Mouse (Mus musculus): ENCODE measurements at regions not wholly inside any gene's neighbourhood (a gene's known extent, or its start where the extent isn't known, plus 50 kb on each side); places are given as distances from the start of the nearest gene placed in this dataset.

GRCm38 (mm10) chr5:47745177-47745576, 237.8 kb upstream of the Slit2 start:
- no peak for ATAC-seq

GRCm38 (mm10) chr5:47751907-47752306, 231.0 kb upstream of the Slit2 start:
- H3K27me3 ChIP-seq (ENCODE audit: insufficient read depth, low read length), result no peaks in the 10 kb centered on the region
- H3K36me3 ChIP-seq (ENCODE audit: insufficient read depth, low read length), result no peaks in the 10 kb centered on the region
- no peak overlapping the region for H3K4me2 ChIP-seq (ENCODE audit: low read depth, low read length)
- H3K9ac ChIP-seq (replicated peaks; ENCODE audit: low read length), result no peak overlapping the region
- H3K4me1 ChIP-seq (ENCODE audit: insufficient read depth, low read length), result no peaks in the 10 kb centered on the region
- DNase-seq (ENCODE audit: low spot score) (no peak), ATAC-seq (no peak)
- H3K4me3 ChIP-seq (ENCODE audit: low read length), result no peak overlapping the region
- TF ChIP-seq CTCF (IDR thresholded peaks at IDR 0.05; ENCODE audit: low read depth), result no peak
- H3K27ac ChIP-seq, result no peak overlapping the region
- no peaks in the 10 kb centered on the region for H3K9me3 ChIP-seq (ENCODE audit: low read length)
- 85% methylated on average over 2 of the region's 2 CpGs for WGBS

More at GRCm38 (mm10) chr5:47745177-47745576, 237.8 kb upstream of the Slit2 start:
- H3K4me2 ChIP-seq (ENCODE audit: low read depth, low read length), result no peak overlapping the region
- no peak overlapping the region for H3K4me3 ChIP-seq (ENCODE audit: low read length)
- no peak overlapping the region for H3K27ac ChIP-seq
- no peaks in the 10 kb centered on the region for H3K4me1 ChIP-seq (ENCODE audit: insufficient read depth, low read length)
- no peak for TF ChIP-seq CTCF (IDR thresholded peaks at IDR 0.05; ENCODE audit: low read depth)
- H3K27me3 ChIP-seq (ENCODE audit: insufficient read depth, low read length), result no peaks in the 10 kb centered on the region
- H3K9ac ChIP-seq (replicated peaks; ENCODE audit: low read length), result no peak overlapping the region
- DNase-seq (ENCODE audit: low spot score), result no peak
- no peaks in the 10 kb centered on the region for H3K9me3 ChIP-seq (ENCODE audit: low read length)
- no peaks in the 10 kb centered on the region for H3K36me3 ChIP-seq (ENCODE audit: insufficient read depth, low read length)
- WGBS, result 85% methylated on average over 2 of the region's 2 CpGs

GRCm38 (mm10) chr5:47772642-47773353, 210.1 kb upstream of the Slit2 start:
- H3K27ac ChIP-seq, result no peak overlapping the region
- no peak overlapping the region for H3K9ac ChIP-seq (replicated peaks; ENCODE audit: low read length)
- H3K36me3 ChIP-seq (ENCODE audit: insufficient read depth, low read length), result no peaks in the 10 kb centered on the region
- H3K4me1 ChIP-seq (ENCODE audit: insufficient read depth, low read length), result 0 out of 2 replicates have a peak, but pooled peaks cover 4% of the 10 kb centered on the region
- TF ChIP-seq CTCF (IDR thresholded peaks at IDR 0.05; ENCODE audit: low read depth), result no peak
- no peak overlapping the region for H3K4me2 ChIP-seq (ENCODE audit: low read depth, low read length)
- 37% methylated on average over 8 of the region's 8 CpGs for WGBS
- H3K9me3 ChIP-seq (ENCODE audit: low read length), result no peaks in the 10 kb centered on the region
- H3K27me3 ChIP-seq (ENCODE audit: insufficient read depth, low read length), result no peaks in the 10 kb centered on the region
- H3K4me3 ChIP-seq (ENCODE audit: low read length), result no peak overlapping the region
- ATAC-seq (0 out of 2 replicates have a peak, but pooled peaks have one; percentile 45), DNase-seq (ENCODE audit: low spot score) (peak; percentile 21)

GRCm38 (mm10) chr5:47773354-47773743, 209.6 kb upstream of the Slit2 start:
- Histone ChIP-seq H3K4me1 (ENCODE audit: insufficient read depth, low read length) (0 out of 2 replicates have a peak, but pooled peaks cover 4% of the 10 kb centered on the region), H3K36me3 (ENCODE audit: insufficient read depth, low read length) (no peaks in the 10 kb centered on the region), H3K4me2 (ENCODE audit: low read depth, low read length) (no peak overlapping the region), H3K27ac (no peak overlapping the region), H3K4me3 (ENCODE audit: low read length) (no peak overlapping the region), H3K9ac (replicated peaks; ENCODE audit: low read length) (no peak overlapping the region), H3K27me3 (ENCODE audit: insufficient read depth, low read length) (no peaks in the 10 kb centered on the region), H3K9me3 (ENCODE audit: low read length) (no peaks in the 10 kb centered on the region)
- whole genome bisulfite sequencing, result 48% methylated on average over 3 of the region's 3 CpGs
- DNase-seq (ENCODE audit: low spot score) (no peak), ATAC-seq (no peak)
- TF ChIP-seq CTCF (IDR thresholded peaks at IDR 0.05; ENCODE audit: low read depth), result no peak

GRCm38 (mm10) chr5:47780861-47781260, 202.1 kb upstream of the Slit2 start:
- Histone ChIP-seq H3K27me3 (ENCODE audit: insufficient read depth, low read length) (no peaks in the 10 kb centered on the region), H3K4me1 (ENCODE audit: insufficient read depth, low read length) (no peaks in the 10 kb centered on the region), H3K4me2 (ENCODE audit: low read depth, low read length) (no peak overlapping the region), H3K4me3 (ENCODE audit: low read length) (no peak overlapping the region), H3K9ac (replicated peaks; ENCODE audit: low read length) (no peak overlapping the region), H3K9me3 (ENCODE audit: low read length) (no peaks in the 10 kb centered on the region), H3K27ac (no peak overlapping the region), H3K36me3 (ENCODE audit: insufficient read depth, low read length) (no peaks in the 10 kb centered on the region)
- TF ChIP-seq CTCF (IDR thresholded peaks at IDR 0.05; ENCODE audit: low read depth), result no peak
- DNase-seq (ENCODE audit: low spot score), result no peak
- no peak for ATAC-seq
- 88% methylated on average over 2 of the region's 2 CpGs for WGBS

- WGBS, result 75% methylated on average over 5 of the region's 5 CpGs
- H3K27me3 ChIP-seq (ENCODE audit: insufficient read depth, low read length), result no peaks in the 10 kb centered on the region
These were observed 201.3 kb upstream of the Slit2 start for GRCm38 (mm10) chr5:47781608-47782007.

GRCm38 (mm10) chr5:47794639-47795272, 188.2 kb upstream of the Slit2 start:
- Histone ChIP-seq H3K4me2 (ENCODE audit: low read depth, low read length) (no peak overlapping the region), H3K27me3 (ENCODE audit: insufficient read depth, low read length) (no peaks in the 10 kb centered on the region), H3K27ac (no peak overlapping the region), H3K36me3 (ENCODE audit: insufficient read depth, low read length) (no peaks in the 10 kb centered on the region), H3K9ac (replicated peaks; ENCODE audit: low read length) (no peak overlapping the region), H3K9me3 (ENCODE audit: low read length) (no peaks in the 10 kb centered on the region), H3K4me3 (ENCODE audit: low read length) (no peak overlapping the region), H3K4me1 (ENCODE audit: insufficient read depth, low read length) (no peaks in the 10 kb centered on the region)
- WGBS, result 85% methylated on average over 6 of the region's 6 CpGs
- no peak for TF ChIP-seq CTCF (IDR thresholded peaks at IDR 0.05; ENCODE audit: low read depth)
- DNase-seq (ENCODE audit: low spot score), result no peak
- no peak for ATAC-seq

More at GRCm38 (mm10) chr5:47781608-47782007, 201.3 kb upstream of the Slit2 start:
- Histone ChIP-seq H3K27ac (no peak overlapping the region), H3K9me3 (ENCODE audit: low read length) (no peaks in the 10 kb centered on the region), H3K4me3 (ENCODE audit: low read length) (no peak overlapping the region), H3K4me2 (ENCODE audit: low read depth, low read length) (no peak overlapping the region), H3K4me1 (ENCODE audit: insufficient read depth, low read length) (no peaks in the 10 kb centered on the region), H3K9ac (replicated peaks; ENCODE audit: low read length) (no peak overlapping the region), H3K36me3 (ENCODE audit: insufficient read depth, low read length) (no peaks in the 10 kb centered on the region)
- ATAC-seq, result no peak
- DNase-seq (ENCODE audit: low spot score), result no peak
- TF ChIP-seq CTCF (IDR thresholded peaks at IDR 0.05; ENCODE audit: low read depth), result no peak

Measured in hindbrain, postnatal 0 days (tissue).